Mouse (Mus musculus) intestine, embryonic 15.5 days (tissue): ENCODE data around the gene Arhgap27. TPM values are rescaled to one million over a fixed set of nuclear protein-coding genes. Genes with fewer than 3 reads are reported as not detected.

Experiments used
- ATAC-seq: fragments of 200-750 bp; cut with Nextera tagmentation; 2 replicates; pipeline ENCODE4 v1.8.0; 2017; ENCODE audit warnings: moderate TSS enrichment, moderate library complexity
- H3K27ac ChIP-seq: fragments of 300-500 bp; sonication (generic); 2 replicates; pipeline ENCODE4 v1.5.1; 2015; ENCODE audit warnings: mild to moderate bottlenecking, inconsistent platforms
- H3K27me3 ChIP-seq: fragments of 300-500 bp; sonication (generic); replicated peaks from 2 replicates; pipeline ENCODE4 v1.6.1; 2015; ENCODE audit warnings: inconsistent platforms
- H3K36me3 ChIP-seq: fragments of 300-500 bp; sonication (generic); 2 replicates; pipeline ENCODE4 v1.6.1; 2015; ENCODE audit warnings: inconsistent platforms
- H3K4me1 ChIP-seq: fragments of 300-500 bp; sonication (generic); replicated peaks from 2 replicates; pipeline ENCODE4 v1.6.1; 2015; ENCODE audit warnings: inconsistent platforms
- H3K4me2 ChIP-seq: fragments of 300-500 bp; sonication (generic); replicated peaks from 2 replicates; pipeline ENCODE4 v1.6.1; 2015; ENCODE audit warnings: mild to moderate bottlenecking, inconsistent platforms
- H3K4me3 ChIP-seq: fragments of 300-500 bp; sonication (generic); replicated peaks from 2 replicates; pipeline ENCODE4 v1.5.1; 2015; ENCODE audit warnings: inconsistent platforms
- H3K9ac ChIP-seq: fragments of 300-500 bp; sonication (generic); 2 replicates; pipeline ENCODE4 v1.6.1; 2015; ENCODE audit warnings: inconsistent platforms
- H3K9me3 ChIP-seq: fragments of 300-500 bp; sonication (generic); 2 replicates; pipeline ENCODE4 v1.6.1; 2016; ENCODE audit warnings: inconsistent platforms
- WGBS: fragments of 180-500 bp; shearing (Covaris S2); methylation state at CpG from one replicate; pipeline ENCODE4 v1.1.7; 2015; 5-methylcytosine and 5-hydroxymethylcytosine counted together
- polyA plus RNA-seq: library from polyadenylated mRNA; unstranded; fragments of >200 nt; fragmentation: Nextera tagmentation; extraction: Ambion mirVana; gene quantifications from 2 replicates; pipeline ENCODE4 v1.2.1, GENCODE M21; 2015

The Arhgap27 gene
- polyA plus RNA-seq, 1 experiment from 2014 or later, result 33.0 TPM

- 29% methylated on average over 14 of the region's 19 CpGs for WGBS
- peak; percentile 85 for ATAC-seq
Measured at GRCm38 (mm10) chr11:103339414-103340119, 23.9 kb downstream of the Arhgap27 start.

DNA sequence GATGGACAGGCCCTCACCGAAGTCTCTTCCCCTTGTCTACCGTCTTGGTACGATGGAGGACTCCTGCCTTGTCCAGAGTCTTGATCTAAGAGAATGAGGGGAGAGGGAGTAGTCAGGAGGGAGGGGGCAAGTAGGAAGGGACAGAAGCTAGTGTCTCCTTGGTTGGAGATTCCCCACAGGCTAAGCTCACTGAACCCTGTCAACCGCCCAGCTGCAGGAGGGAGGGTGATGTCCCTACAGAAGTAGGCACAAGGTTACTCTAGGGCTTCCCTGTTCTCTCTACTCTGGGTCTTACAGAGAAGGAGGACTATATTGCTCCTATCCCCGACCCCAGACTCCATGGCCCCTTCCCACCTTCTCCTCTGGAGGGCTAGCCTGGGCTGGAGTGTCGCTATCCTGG, 24.8 kb downstream of the Arhgap27 start:
- no peaks in the 10 kb centered on the region for H3K9me3 ChIP-seq
- H3K9ac ChIP-seq, result no peak overlapping the region
- no peaks in the 10 kb centered on the region for H3K36me3 ChIP-seq
- H3K27ac ChIP-seq, result 0 out of 2 replicates have a peak overlapping the region, but pooled peaks have one; percentile 92
- ATAC-seq, result no peak
- peaks cover 5% of the 10 kb centered on the region for H3K27me3 ChIP-seq
- H3K4me2 ChIP-seq, result peak overlapping the region; percentile 71
- peaks cover 23% of the 10 kb centered on the region for H3K4me1 ChIP-seq
- whole genome bisulfite sequencing, result 93% methylated on average over 6 of the region's 6 CpGs
- no peak overlapping the region for H3K4me3 ChIP-seq

More at GRCm38 (mm10) chr11:103339414-103340119, 23.9 kb downstream of the Arhgap27 start:
- Histone ChIP-seq H3K9me3 (no peaks in the 10 kb centered on the region), H3K4me1 (peaks cover 28% of the 10 kb centered on the region), H3K4me2 (peak overlapping the region; percentile 71), H3K27ac (peak overlapping the region; percentile 92), H3K4me3 (peak overlapping the region; percentile 33), H3K36me3 (no peaks in the 10 kb centered on the region), H3K27me3 (no peaks in the 10 kb centered on the region), H3K9ac (peak overlapping the region; percentile 51)

- WGBS, result 87% methylated on average over 7 of the region's 7 CpGs
- no peaks in the 10 kb centered on the region for H3K9me3 ChIP-seq
- peaks cover 10% of the 10 kb centered on the region for H3K27me3 ChIP-seq
- H3K9ac ChIP-seq, result no peak overlapping the region
- no peak overlapping the region for H3K27ac ChIP-seq
- no peak overlapping the region for H3K4me3 ChIP-seq
- no peak overlapping the region for H3K4me2 ChIP-seq
- peaks cover 25% of the 10 kb centered on the region for H3K4me1 ChIP-seq
- no peak for ATAC-seq
- H3K36me3 ChIP-seq, result no peaks in the 10 kb centered on the region
Measured at GRCm38 (mm10) chr11:103338119-103338518, 25.4 kb downstream of the Arhgap27 start.

GRCm38 (mm10) chr11:103337180-103337579, 26.3 kb downstream of the Arhgap27 start:
- Histone ChIP-seq H3K4me1 (peaks cover 30% of the 10 kb centered on the region), H3K4me3 (no peak overlapping the region), H3K27me3 (peaks cover 15% of the 10 kb centered on the region), H3K9ac (no peak overlapping the region), H3K27ac (no peak overlapping the region), H3K36me3 (no peaks in the 10 kb centered on the region), H3K9me3 (no peaks in the 10 kb centered on the region), H3K4me2 (no peak overlapping the region)
- 86% methylated on average over 2 of the region's 2 CpGs for WGBS
- no peak for ATAC-seq

DNA sequence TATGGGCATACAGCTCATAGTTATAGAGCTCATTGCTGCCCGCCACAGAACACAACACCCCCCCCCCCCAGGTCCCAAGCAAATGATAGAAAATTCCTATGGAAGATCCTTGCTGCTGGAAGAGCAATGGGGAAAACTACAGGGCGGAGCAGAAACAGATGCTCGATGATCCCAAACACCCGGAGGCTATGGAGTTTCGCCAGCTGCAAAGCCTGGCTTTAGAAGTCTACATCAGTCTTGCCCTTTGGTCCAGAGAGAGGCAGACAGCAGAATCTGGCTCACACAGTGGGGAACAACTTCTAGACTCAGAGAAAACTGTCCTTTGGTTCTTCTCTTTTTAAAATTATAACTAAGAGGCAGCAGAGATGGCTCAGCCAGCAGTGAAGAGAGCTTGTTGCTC, 27.9 kb downstream of the Arhgap27 start:
- no peak for ATAC-seq
- 78% methylated on average over 5 of the region's 5 CpGs for whole genome bisulfite sequencing

DNA sequence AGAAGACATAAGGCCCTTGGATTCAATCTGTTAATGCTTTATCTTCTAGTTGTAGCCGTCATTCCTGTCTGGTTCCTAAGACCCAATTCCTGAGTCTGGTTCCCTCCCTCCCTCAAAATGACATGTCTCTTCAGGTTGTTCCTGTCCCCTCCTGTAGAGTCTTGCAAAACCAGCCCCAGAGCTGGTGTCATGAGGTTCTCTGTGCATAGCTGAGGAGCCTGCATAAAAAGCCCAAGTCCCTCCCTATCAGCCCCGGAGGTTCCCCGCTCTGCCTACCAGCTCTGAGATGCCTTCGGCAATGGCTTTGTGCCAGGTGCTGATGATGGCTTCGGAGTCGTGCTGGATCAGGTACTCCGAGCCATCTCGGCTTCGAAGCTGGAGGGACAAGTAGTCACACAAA, 28.6 kb downstream of the Arhgap27 start:
- Histone ChIP-seq H3K9ac (no peak overlapping the region), H3K27ac (no peak overlapping the region), H3K36me3 (0 out of 2 replicates have a peak, but pooled peaks cover 3% of the 10 kb centered on the region), H3K4me2 (no peak overlapping the region), H3K4me1 (peaks cover 20% of the 10 kb centered on the region), H3K27me3 (peaks cover 15% of the 10 kb centered on the region), H3K9me3 (no peaks in the 10 kb centered on the region), H3K4me3 (no peak overlapping the region)
- no peak for ATAC-seq
- WGBS, result 88% methylated on average over 9 of the region's 9 CpGs

More for the DNA sequence above, 27.9 kb downstream of the Arhgap27 start:
- no peak overlapping the region for H3K4me3 ChIP-seq
- H3K36me3 ChIP-seq, result 0 out of 2 replicates have a peak, but pooled peaks cover 3% of the 10 kb centered on the region
- H3K4me1 ChIP-seq, result peaks cover 26% of the 10 kb centered on the region
- peaks cover 15% of the 10 kb centered on the region for H3K27me3 ChIP-seq
- no peak overlapping the region for H3K9ac ChIP-seq
- no peak overlapping the region for H3K4me2 ChIP-seq
- no peaks in the 10 kb centered on the region for H3K9me3 ChIP-seq
- no peak overlapping the region for H3K27ac ChIP-seq

DNA sequence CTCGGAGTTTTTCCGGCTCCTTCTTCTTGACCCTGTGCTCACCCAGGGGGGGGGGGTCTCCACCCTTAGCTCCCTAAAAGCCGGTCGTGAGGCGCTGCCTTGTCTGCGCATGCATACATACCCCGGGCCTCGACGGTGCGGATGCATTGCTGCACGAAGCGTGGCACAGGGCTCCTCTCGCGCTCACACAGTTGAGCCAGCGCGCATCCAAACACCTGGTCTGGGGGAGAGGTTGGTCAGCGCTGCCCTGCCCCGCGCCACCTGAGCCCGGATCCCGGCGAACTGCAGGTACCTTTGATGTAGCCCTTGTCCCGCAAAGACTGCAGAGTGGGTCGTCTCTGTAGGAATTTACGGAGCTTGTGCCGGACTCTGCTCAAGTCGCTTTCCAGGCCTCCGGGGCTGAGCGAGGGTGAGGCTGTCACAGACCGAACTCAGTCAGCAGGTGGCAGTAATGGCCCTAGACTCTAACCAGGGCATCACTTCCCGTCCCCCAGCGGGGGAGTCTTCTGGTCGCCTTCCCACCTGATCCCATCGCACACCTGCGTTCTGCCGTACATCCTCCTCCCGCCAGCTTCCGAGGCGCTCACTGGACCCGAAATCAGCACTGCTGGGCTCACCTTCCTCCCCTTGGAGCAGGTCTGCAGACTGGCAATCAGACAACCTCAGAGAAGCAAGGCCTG, 29.6 kb downstream of the Arhgap27 start:
- H3K9me3 ChIP-seq, result no peaks in the 10 kb centered on the region
- H3K36me3 ChIP-seq, result 0 out of 2 replicates have a peak, but pooled peaks cover 3% of the 10 kb centered on the region
- no peak overlapping the region for H3K27ac ChIP-seq
- peak; percentile 39; the same call in 1 of the 2 replicates for ATAC-seq
- H3K4me3 ChIP-seq, result peak overlapping the region; percentile 18
- H3K27me3 ChIP-seq, result peaks cover 15% of the 10 kb centered on the region
- peak overlapping the region; percentile 51 for H3K4me2 ChIP-seq
- WGBS, result 24% methylated on average over 40 of the region's 40 CpGs
- no peak overlapping the region for H3K9ac ChIP-seq
- H3K4me1 ChIP-seq, result peaks cover 9% of the 10 kb centered on the region; the same call in 1 of the 2 replicates

GRCm38 (mm10) chr11:103332890-103333651, 30.4 kb downstream of the Arhgap27 start:
- peak; percentile 6; the same call in 1 of the 2 replicates for ATAC-seq
- Histone ChIP-seq H3K9me3 (no peaks in the 10 kb centered on the region), H3K4me3 (peak overlapping the region; percentile 18), H3K36me3 (0 out of 2 replicates have a peak, but pooled peaks cover 3% of the 10 kb centered on the region), H3K9ac (peak overlapping the region; percentile 18; the same call in 1 of the 2 replicates), H3K4me2 (peak overlapping the region; percentile 51), H3K27ac (no peak overlapping the region), H3K27me3 (peaks cover 15% of the 10 kb centered on the region), H3K4me1 (peaks cover 9% of the 10 kb centered on the region; the same call in 1 of the 2 replicates)
- 41% methylated on average over 34 of the region's 34 CpGs for WGBS

- 0 out of 2 replicates have a peak, but pooled peaks cover 3% of the 10 kb centered on the region for H3K36me3 ChIP-seq
- H3K9me3 ChIP-seq, result no peaks in the 10 kb centered on the region
- H3K4me3 ChIP-seq, result peak overlapping the region; percentile 18
- peak overlapping the region; percentile 51 for H3K4me2 ChIP-seq
- peaks cover 9% of the 10 kb centered on the region; the same call in 1 of the 2 replicates for H3K4me1 ChIP-seq
- WGBS, result 32% methylated on average over 18 of the region's 18 CpGs
- H3K27me3 ChIP-seq, result peaks cover 15% of the 10 kb centered on the region
- peak; percentile 22 for ATAC-seq
- H3K27ac ChIP-seq, result no peak overlapping the region
- H3K9ac ChIP-seq, result no peak overlapping the region; the same call in 1 of the 2 replicates
Measured at GRCm38 (mm10) chr11:103332186-103332889, 31.2 kb downstream of the Arhgap27 start.

GRCm38 (mm10) chr11:103331502-103332185, 31.8 kb downstream of the Arhgap27 start:
- H3K36me3 ChIP-seq, result 0 out of 2 replicates have a peak, but pooled peaks cover 3% of the 10 kb centered on the region
- no peak overlapping the region for H3K4me3 ChIP-seq
- H3K27me3 ChIP-seq, result peaks cover 15% of the 10 kb centered on the region
- 82% methylated on average over 10 of the region's 10 CpGs for WGBS
- no peaks in the 10 kb centered on the region for H3K9me3 ChIP-seq
- H3K4me1 ChIP-seq, result peaks cover 9% of the 10 kb centered on the region; the same call in 1 of the 2 replicates
- no peak overlapping the region for H3K4me2 ChIP-seq
- H3K27ac ChIP-seq, result no peak overlapping the region
- ATAC-seq, result no peak
- H3K9ac ChIP-seq, result no peak overlapping the region
